Mouse (Mus musculus): ENCODE measurements around the gene Gm10945. TPM values are rescaled to one million over a fixed set of nuclear protein-coding genes. Genes with fewer than 3 reads are reported as not detected.

The Gm10945 gene
- polyA plus RNA-seq, 1 experiment from 2014 or later = not detected

DNA sequence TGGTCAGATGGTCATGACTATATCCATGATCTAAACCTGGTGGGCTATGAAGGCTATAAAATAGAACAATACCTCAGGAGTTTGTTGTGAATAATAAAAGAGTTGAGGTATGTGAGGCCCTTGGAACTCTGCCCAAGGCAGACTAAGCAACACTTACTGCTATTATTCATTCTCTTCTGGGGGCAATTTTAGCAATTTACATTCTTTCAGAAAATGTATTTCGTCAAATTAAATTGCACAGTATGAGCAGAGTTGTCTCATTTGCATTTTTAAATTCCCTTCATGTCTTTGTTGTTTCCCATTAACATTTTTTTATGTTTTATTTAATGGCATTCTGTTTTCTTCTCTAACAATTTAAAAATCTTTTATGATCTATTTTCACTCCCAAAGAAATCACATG is 37.8 kb downstream of the Gm10945 start:
- WGBS = 64% methylated on average over 1 of the region's 1 CpGs

GRCm38 (mm10) chr10:6717181-6717948 is 44.2 kb downstream of the Gm10945 start:
- Histone ChIP-seq H3K9ac (ENCODE audit: low read length) (no peak overlapping the region), H3K9me3 (ENCODE audit: control insufficient read depth, low read length) (no peaks in the 10 kb centered on the region), H3K4me1 (replicated peaks; ENCODE audit: control insufficient read depth, insufficient read depth) (no peaks in the 10 kb centered on the region), H3K27ac (replicated peaks) (no peak overlapping the region), H3K4me3 (ENCODE audit: low read depth, low read length) (no peak overlapping the region), H3K27me3 (ENCODE audit: control insufficient read depth, insufficient read depth, low read length) (no peaks in the 10 kb centered on the region), H3K4me2 (replicated peaks; ENCODE audit: low read depth) (no peak overlapping the region), H3K36me3 (ENCODE audit: control insufficient read depth, insufficient read depth, low read length) (no peaks in the 10 kb centered on the region)
- DNase-seq (ENCODE audit: low spot score) = no peak
- TF ChIP-seq CTCF (IDR thresholded peaks at IDR 0.05; ENCODE audit: low read depth) (no peak), EP300 (optimal IDR thresholded peaks at IDR 0.05) (no peak)
- 73% methylated on average over 4 of the region's 4 CpGs for WGBS
- ATAC-seq (ENCODE audit: low FRiP score, low TSS enrichment) = no peak

More for the DNA sequence above, 37.8 kb downstream of the Gm10945 start:
- ATAC-seq (ENCODE audit: low FRiP score, low TSS enrichment) = no peak
- DNase-seq (ENCODE audit: low spot score) = no peak
- H3K36me3 ChIP-seq (ENCODE audit: control insufficient read depth, insufficient read depth, low read length) = no peaks in the 10 kb centered on the region
- H3K4me1 ChIP-seq (replicated peaks; ENCODE audit: control insufficient read depth, insufficient read depth) = no peaks in the 10 kb centered on the region
- TF ChIP-seq EP300 (optimal IDR thresholded peaks at IDR 0.05) (no peak), CTCF (IDR thresholded peaks at IDR 0.05; ENCODE audit: low read depth) (no peak)
- no peak overlapping the region for H3K4me3 ChIP-seq (ENCODE audit: low read depth, low read length)
- H3K27me3 ChIP-seq (ENCODE audit: control insufficient read depth, insufficient read depth, low read length) = no peaks in the 10 kb centered on the region
- no peak overlapping the region for H3K4me2 ChIP-seq (replicated peaks; ENCODE audit: low read depth)
- H3K27ac ChIP-seq (replicated peaks) = no peak overlapping the region
- no peak overlapping the region for H3K9ac ChIP-seq (ENCODE audit: low read length)
- H3K9me3 ChIP-seq (ENCODE audit: control insufficient read depth, low read length) = no peaks in the 10 kb centered on the region

DNA sequence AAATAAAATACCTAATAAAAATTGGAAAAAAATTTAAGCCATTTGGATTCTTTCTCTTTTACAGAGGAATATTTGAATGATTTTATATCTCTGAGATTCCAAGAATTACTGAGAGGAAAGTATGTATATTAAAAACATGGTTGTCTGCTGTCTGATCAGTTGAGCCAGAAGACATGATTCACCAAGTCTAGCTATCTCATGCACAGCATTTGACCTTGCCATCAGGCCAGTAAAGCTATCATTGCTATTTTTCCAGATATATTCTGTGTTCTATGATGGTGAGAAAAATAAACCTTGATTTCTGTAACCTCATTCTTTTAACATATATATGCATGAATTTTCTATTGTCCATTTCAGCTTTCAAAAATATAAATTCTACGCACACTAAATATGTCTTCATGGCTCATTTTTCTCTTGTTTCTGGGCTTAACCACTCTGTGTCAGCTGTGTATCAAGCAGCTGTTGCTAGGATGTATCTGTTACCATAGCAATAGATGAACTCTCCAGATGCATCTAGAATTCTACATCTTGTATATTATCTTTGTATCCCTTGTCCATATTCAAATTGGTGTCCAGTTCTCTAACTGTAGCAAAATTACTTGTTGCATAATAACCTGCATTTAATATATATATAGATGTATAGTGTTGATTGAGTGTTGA is 56.2 kb downstream of the Gm10945 start:
- 78% methylated on average over 1 of the region's 1 CpGs for WGBS
- no peaks in the 10 kb centered on the region for H3K36me3 ChIP-seq (ENCODE audit: control insufficient read depth, insufficient read depth, low read length)
- no peak for DNase-seq (ENCODE audit: low spot score)

GRCm38 (mm10) chr10:6694218-6694850 is 67.2 kb downstream of the Gm10945 start:
- 47% methylated on average over 13 of the region's 13 CpGs for WGBS
- Histone ChIP-seq H3K27ac (replicated peaks) (no peak overlapping the region), H3K4me2 (replicated peaks; ENCODE audit: low read depth) (no peak overlapping the region), H3K4me1 (replicated peaks; ENCODE audit: control insufficient read depth, insufficient read depth) (no peaks in the 10 kb centered on the region), H3K36me3 (ENCODE audit: control insufficient read depth, insufficient read depth, low read length) (no peaks in the 10 kb centered on the region), H3K27me3 (ENCODE audit: control insufficient read depth, insufficient read depth, low read length) (no peaks in the 10 kb centered on the region), H3K9ac (ENCODE audit: low read length) (no peak overlapping the region), H3K4me3 (ENCODE audit: low read depth, low read length) (no peak overlapping the region), H3K9me3 (ENCODE audit: control insufficient read depth, low read length) (no peaks in the 10 kb centered on the region)
- no peak for TF ChIP-seq EP300 (optimal IDR thresholded peaks at IDR 0.05)
- peak; percentile 82 for TF ChIP-seq CTCF (IDR thresholded peaks at IDR 0.05; ENCODE audit: low read depth)
- ATAC-seq (ENCODE audit: low FRiP score, low TSS enrichment) (no peak), DNase-seq (ENCODE audit: low spot score) (peak; percentile 37)

More for the DNA sequence above, 56.2 kb downstream of the Gm10945 start:
- Histone ChIP-seq H3K4me2 (replicated peaks; ENCODE audit: low read depth) (no peak overlapping the region), H3K27ac (replicated peaks) (no peak overlapping the region), H3K9ac (ENCODE audit: low read length) (no peak overlapping the region), H3K4me3 (ENCODE audit: low read depth, low read length) (no peak overlapping the region), H3K9me3 (ENCODE audit: control insufficient read depth, low read length) (no peaks in the 10 kb centered on the region), H3K27me3 (ENCODE audit: control insufficient read depth, insufficient read depth, low read length) (no peaks in the 10 kb centered on the region), H3K4me1 (replicated peaks; ENCODE audit: control insufficient read depth, insufficient read depth) (no peaks in the 10 kb centered on the region)
- ATAC-seq (ENCODE audit: low FRiP score, low TSS enrichment) = no peak
- TF ChIP-seq CTCF (IDR thresholded peaks at IDR 0.05; ENCODE audit: low read depth) (no peak), EP300 (optimal IDR thresholded peaks at IDR 0.05) (no peak)

Other genes starting within 250 kb of the Gm10945 start
- gene Oprm1, start 3.3 kb downstream of the Gm10945 start, polyA plus RNA-seq (2015; fragmentation: Nextera tagmentation; extraction: Ambion mirVana) = 0.11 and 0.23 TPM in 2 replicates